In genomic region chr17:63086526-63086925, GRCm38 (mm10) we compare ENCODE assay signal across 25 mouse cellular contexts.
A peak's percentile ranks its signal among the peaks of the same experiment; 100 is the strongest.
DNase-seq lines count a peak whose midpoint lies in the region; ATAC-seq and TF ChIP-seq lines count a peak whose summit lies in the region.
"Had no signal": no experiment of that assay in that cellular context is flagged by ENCODE, and none has a peak within 500 bp of the region (broad histone marks: within the 10 kb centered on the region; RNA-seq: fewer than 3 reads in every experiment).

No protein-coding gene starts in this region.

- TF ChIP-seq RAD21 in CH12.LX (IDR thresholded peaks at IDR 0.05; ENCODE audit: low read depth, low read length) (no peak), MEL (IDR thresholded peaks at IDR 0.05; ENCODE audit: low read depth, low read length) (no peak)

- dilution Hi-C loops in CH12.LX (cut with MboI; ENCODE audit: extremely low pct_ligation_motif_present, extremely low pct_unique_long_range_greater_than_20kb, low sequenced_read_pairs), result no loop called here

- ATAC-seq in erythroid progenitor cell, adult 5-6 weeks (replicated peaks; ENCODE audit: low FRiP score, poor library complexity, severe bottlenecking), result peak; percentile 18; the same call in 1 of the 2 replicates
- peak; percentile 60 for ATAC-seq in megakaryocyte-erythroid progenitor cell, adult 5-6 weeks (replicated peaks; ENCODE audit: low FRiP score, low TSS enrichment, poor library complexity, severe bottlenecking)
- ATAC-seq: CD4-positive, CD25-positive, alpha-beta regulatory T cell, adult 4 months; forebrain, embryonic 14.5 days; forebrain, embryonic 16.5 days had no signal

- no peaks in the 10 kb centered on the region for H3K9me3 ChIP-seq in CH12.LX (replicated peaks; ENCODE audit: low read length)
- H3K9me3 ChIP-seq in MEL (replicated peaks; ENCODE audit: insufficient read depth, low read length), result no peaks in the 10 kb centered on the region
- H3K9me3 ChIP-seq: embryonic facial prominence, embryonic 13.5 days; embryonic facial prominence, embryonic 15.5 days; forebrain, embryonic 10.5 days; forebrain, embryonic 12.5 days; G1E had no signal

- H3K79me2 ChIP-seq in CH12.LX (replicated peaks; ENCODE audit: control insufficient read depth, extremely low read depth, insufficient read depth, poor library complexity, severe bottlenecking) (no peaks in the 10 kb centered on the region), MEL (ENCODE audit: control insufficient read depth, insufficient read depth, low read length, poor library complexity) (no peaks in the 10 kb centered on the region)

- H3K4me1 ChIP-seq in CH12.LX (ENCODE audit: control insufficient read depth in 1 of 2, insufficient read depth in 2 of 2) (peaks cover 0 to 3% of the 10 kb centered on the region in 2 experiments; a peak in 1 of 4 replicates), MEL (ENCODE audit: control insufficient read depth in 1 of 2, insufficient read depth in 2 of 2, low read length in 2 of 2) (peaks cover 8 to 10% of the 10 kb centered on the region in 2 experiments)
- H3K4me1 ChIP-seq: embryonic facial prominence, embryonic 13.5 days; embryonic facial prominence, embryonic 15.5 days; forebrain, embryonic 10.5 days; forebrain, embryonic 12.5 days had no signal

- no peak for TF ChIP-seq CTCF in CH12.LX (conservative IDR thresholded peaks at IDR 0.05 in 1 of 2, IDR thresholded peaks at IDR 0.05 in 1 of 2; ENCODE audit: low read depth in 2 of 2, low read length in 2 of 2)
- TF ChIP-seq CTCF in MEL (IDR thresholded peaks at IDR 0.05 in 2 of 3, conservative IDR thresholded peaks at IDR 0.05 in 1 of 3; ENCODE audit: control insufficient read depth in 1 of 3, insufficient read depth in 1 of 3, low read depth in 2 of 3, low read length in 3 of 3, poor library complexity in 1 of 3, severe bottlenecking in 1 of 3), result no peak

- no peak for TF ChIP-seq POLR2A in CH12.LX (IDR thresholded peaks at IDR 0.05; ENCODE audit: low read depth, low read length)
- TF ChIP-seq POLR2A in MEL (IDR thresholded peaks at IDR 0.05; ENCODE audit: control insufficient read depth in 1 of 2, insufficient read depth in 1 of 2, low read depth in 1 of 2, low read length in 2 of 2, poor library complexity in 1 of 2), result no peak

- in situ Hi-C loops in CH12.LX (cut with MboI; ENCODE audit: low pct_ligation_motif_present, low pct_unique_long_range_greater_than_20kb, low sequenced_read_pairs), result no loop called here

- H3K36me3 ChIP-seq in CH12.LX (replicated peaks in 1 of 2; ENCODE audit: control insufficient read depth in 1 of 2, insufficient read depth in 1 of 2, low read length in 1 of 2) (no peaks in the 10 kb centered on the region), MEL (ENCODE audit: control insufficient read depth in 1 of 2, insufficient read depth in 2 of 2, low read length in 2 of 2) (peaks cover 0 to 18% of the 10 kb centered on the region in 2 experiments; a peak in 2 of 4 replicates)
- H3K36me3 ChIP-seq: embryonic facial prominence, embryonic 13.5 days; embryonic facial prominence, embryonic 15.5 days; forebrain, embryonic 10.5 days; forebrain, embryonic 12.5 days; G1E had no signal

- H3K27ac ChIP-seq in CH12.LX (ENCODE audit: insufficient read depth, low read depth) (no peak overlapping the region), MEL (ENCODE audit: control insufficient read depth, low read depth, low read length) (peak overlapping the region; percentile 22; the same call in 1 of the 2 replicates)
- H3K27ac ChIP-seq: embryonic facial prominence, embryonic 13.5 days; embryonic facial prominence, embryonic 15.5 days; forebrain, embryonic 10.5 days; forebrain, embryonic 12.5 days had no signal

- no peak overlapping the region for H3K4me2 ChIP-seq in CH12.LX (ENCODE audit: insufficient read depth, low read depth, poor library complexity, severe bottlenecking)
- H3K4me2 ChIP-seq: embryonic facial prominence, embryonic 13.5 days; embryonic facial prominence, embryonic 15.5 days; forebrain, embryonic 12.5 days had no signal

- H3K4me3 ChIP-seq in CH12.LX (replicated peaks in 1 of 3; ENCODE audit: low read depth in 2 of 3, low read length in 2 of 3, poor library complexity in 1 of 3), result no peak overlapping the region
- 0 out of 4 replicates have a peak overlapping the region, but pooled peaks of 1 of the 2 experiments have one; percentile 29 for H3K4me3 ChIP-seq in MEL (ENCODE audit: control insufficient read depth in 1 of 2, insufficient read depth in 1 of 2, low read depth in 2 of 2, low read length in 2 of 2)
- H3K4me3 ChIP-seq: embryonic facial prominence, embryonic 13.5 days; embryonic facial prominence, embryonic 15.5 days; forebrain, embryonic 10.5 days; forebrain, embryonic 12.5 days had no signal

- DNase-seq in CH12.LX (ENCODE audit: extremely low read depth), result no peak
- peak; percentile 66 for DNase-seq in MEL (ENCODE audit: low read depth, low spot score)
- no peak for DNase-seq in right cerebral cortex, adult 2 months (ENCODE audit: low spot score in 2 of 2)
- no peak for DNase-seq in cerebellum, postnatal 14 days
- DNase-seq in urinary bladder, postnatal 25 days (ENCODE audit: low spot score), result no peak
- DNase-seq in embryo, embryonic 10 days (ENCODE audit: low spot score), result no peak
- DNase-seq: adrenal gland, adult 8-10 months; adrenal gland, postnatal 25 days; B cell, adult 2 months; cerebellum, adult 11 months; cerebellum, adult 18-20 months; cerebellum, adult 8-10 months; cerebellum, adult 9-11 months; cerebellum, postnatal 25 days; embryo, embryonic 11 days had no signal

- H3K9ac ChIP-seq in CH12.LX (ENCODE audit: insufficient read depth, low read depth), result no peak overlapping the region
- no peak overlapping the region for H3K9ac ChIP-seq in MEL (ENCODE audit: control insufficient read depth, low read depth, low read length, poor library complexity, severe bottlenecking)
- H3K9ac ChIP-seq: embryonic facial prominence, embryonic 13.5 days; embryonic facial prominence, embryonic 15.5 days; forebrain, embryonic 12.5 days had no signal

- no peaks in the 10 kb centered on the region for H3K27me3 ChIP-seq in CH12.LX (replicated peaks)
- no peaks in the 10 kb centered on the region for H3K27me3 ChIP-seq in MEL (ENCODE audit: control insufficient read depth in 1 of 2, insufficient read depth in 2 of 2, low read length in 2 of 2)
- H3K27me3 ChIP-seq: embryonic facial prominence, embryonic 13.5 days; embryonic facial prominence, embryonic 15.5 days; forebrain, embryonic 12.5 days had no signal

- TF ChIP-seq EP300 in CH12.LX (IDR thresholded peaks at IDR 0.05; ENCODE audit: low read length) (no peak), MEL (IDR thresholded peaks at IDR 0.05; ENCODE audit: low read depth in 1 of 2, low read length in 2 of 2) (peak in 1 of 2 experiments; percentile 4; a peak in 1 of 4 replicates)

TF ChIP-seq in CH12.LX, 34 proteins besides CTCF, POLR2A, EP300 and RAD21:
- TF ChIP-seq BHLHE40 (IDR thresholded peaks at IDR 0.05; ENCODE audit: low read depth, low read length) (no peak), MAFK (IDR thresholded peaks at IDR 0.05; ENCODE audit: insufficient replicate concordance, low read length) (0 out of 2 replicates have a peak, but pooled peaks have one; percentile 52)

TF ChIP-seq in MEL, 35 proteins besides CTCF, POLR2A, EP300 and RAD21:
- TF ChIP-seq MYB (IDR thresholded peaks at IDR 0.05; ENCODE audit: low read depth, low read length) (no peak), ETS1 (IDR thresholded peaks at IDR 0.05; ENCODE audit: low read depth, low read length) (peak; percentile 52; the same call in 1 of the 2 replicates), ELF1 (IDR thresholded peaks at IDR 0.05; ENCODE audit: low read depth, low read length) (no peak), ZNF384 (IDR thresholded peaks at IDR 0.05; ENCODE audit: low read depth, low read length) (no peak), SMC3 (IDR thresholded peaks at IDR 0.05; ENCODE audit: low read depth, low read length) (no peak), TCF12 (IDR thresholded peaks at IDR 0.05; ENCODE audit: low read depth, low read length) (peak; percentile 45; the same call in 1 of the 2 replicates), GABPA (IDR thresholded peaks at IDR 0.05; ENCODE audit: low read depth, low read length) (peak; percentile 60; the same call in 1 of the 2 replicates), JUND (IDR thresholded peaks at IDR 0.05; ENCODE audit: low read depth, low read length) (no peak), BHLHE40 (IDR thresholded peaks at IDR 0.05; ENCODE audit: borderline replicate concordance, low read depth, low read length) (0 out of 2 replicates have a peak, but pooled peaks have one; percentile 38), MAFK (IDR thresholded peaks at IDR 0.05; ENCODE audit: borderline replicate concordance, low read depth, low read length) (peak; percentile 86; the same call in 1 of the 2 replicates), POLR2AphosphoS5 (IDR thresholded peaks at IDR 0.05; ENCODE audit: borderline replicate concordance, low read depth, low read length) (no peak), ZMIZ1 (IDR thresholded peaks at IDR 0.05; ENCODE audit: low read depth, low read length) (no peak), MEF2A (IDR thresholded peaks at IDR 0.05; ENCODE audit: extremely low read depth, insufficient replicate concordance, low read depth, low read length, poor library complexity, severe bottlenecking) (no peak)

Comparison
In these comparisons a context has a peak if more than half of its experiments do, and no peak if none do; other contexts are left out.
1. Of the 35 proteins assayed by ChIP-seq in both MEL and CH12.LX: peak only in MEL: BHLHE40, ETS1, GABPA and TCF12; only in CH12.LX: none; in both: MAFK; in neither: 29; mixed calls (peak in some experiments, not most) for 1.